Mouse (Mus musculus) E14TG2a.4 (cell line): ENCODE data around the gene Herc2.

Source experiments
- CTCF ChIP-seq: conservative IDR thresholded peaks from 2 replicates; pipeline ENCODE4 v1.5.1; 2014; ENCODE audit warnings: low read length
- POU5F1 ChIP-seq: IDR thresholded peaks from 2 replicates; pipeline ENCODE4 v1.6.1; 2014; ENCODE audit warnings: low read length, borderline replicate concordance

DNA sequence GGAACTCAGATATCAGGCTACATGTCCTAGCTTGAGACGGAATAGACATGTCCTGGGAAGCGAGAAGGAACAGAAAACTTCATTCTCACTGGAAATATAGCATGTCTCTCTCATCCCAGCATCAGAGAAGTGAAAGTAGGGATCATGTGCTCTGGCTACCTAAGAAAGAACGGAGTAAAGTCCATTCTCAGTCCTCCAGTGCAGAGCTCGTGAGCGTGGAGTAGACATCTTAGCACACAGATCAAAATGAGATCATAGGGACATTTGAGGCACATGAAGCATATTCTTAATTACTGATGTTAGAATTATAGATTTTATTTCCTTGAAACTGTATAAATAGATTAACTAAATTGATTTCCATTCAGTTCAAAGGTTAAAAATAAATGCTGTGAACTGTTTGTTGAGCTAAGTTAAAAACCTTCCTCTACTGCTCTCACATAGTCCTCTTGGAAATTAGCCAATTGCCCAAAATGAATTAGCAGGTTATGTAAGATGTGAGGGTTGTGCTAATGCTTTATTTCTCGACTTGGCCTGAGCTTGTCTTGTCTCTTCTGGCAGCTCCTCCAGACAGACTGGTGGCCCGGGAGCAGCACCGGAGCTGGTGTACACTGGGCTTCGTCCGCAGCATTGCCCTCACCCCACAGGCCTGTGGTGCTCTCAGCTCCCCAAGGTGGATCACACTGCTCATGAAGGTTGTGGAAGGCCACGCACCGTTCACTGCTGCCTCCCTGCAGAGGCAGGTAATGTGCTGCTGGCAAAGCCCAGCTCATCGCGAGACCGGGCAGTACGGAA lies 102.1 kb downstream of the Herc2 start:
- TF ChIP-seq CTCF (no peak), POU5F1 (no peak)
